Mouse (Mus musculus) midbrain, postnatal 0 days (tissue): ENCODE data around the gene Pde6h. TPM values are rescaled to one million over a fixed set of nuclear protein-coding genes. Genes with fewer than 3 reads are reported as not detected.

Experiments used
- ATAC-seq: fragments of 200-750 bp; cut with Nextera tagmentation; 2 replicates; pipeline ENCODE4 v1.8.0; 2017; ENCODE audit warnings: moderate number of reproducible peaks, mild to moderate bottlenecking, moderate TSS enrichment, moderate library complexity; ENCODE audit not compliant: low FRiP score
- DNase-seq: peaks from one replicate; pipeline ENCODE4 v3.0.0-alpha.2; 2015; ENCODE audit warnings: low spot score
- H3K27ac ChIP-seq: fragments of 300-500 bp; sonication (generic); 2 replicates; pipeline ENCODE4 v1.5.1; 2014; ENCODE audit warnings: low read depth, mild to moderate bottlenecking, low read length, mixed read lengths
- H3K27me3 ChIP-seq: fragments of 300-500 bp; sonication (generic); 2 replicates; pipeline ENCODE4 v1.6.1; 2014; ENCODE audit warnings: low read length, control low read depth, mixed read lengths; ENCODE audit not compliant: insufficient read depth
- H3K36me3 ChIP-seq: fragments of 300-500 bp; sonication (generic); 2 replicates; pipeline ENCODE4 v1.6.1; 2014; ENCODE audit warnings: low read length, control low read depth, mixed read lengths; ENCODE audit not compliant: insufficient read depth
- H3K4me1 ChIP-seq: fragments of 300-500 bp; sonication (generic); 2 replicates; pipeline ENCODE4 v1.6.1; 2014; ENCODE audit warnings: mild to moderate bottlenecking, control low read depth, antibody characterized with exemption, low read length, mixed read lengths; ENCODE audit not compliant: insufficient read depth
- H3K4me2 ChIP-seq: fragments of 300-500 bp; sonication (generic); 2 replicates; pipeline ENCODE4 v1.6.1; 2014; ENCODE audit warnings: low read depth, mild to moderate bottlenecking, low read length, mixed read lengths; ENCODE audit not compliant: poor library complexity, severe bottlenecking
- H3K4me3 ChIP-seq: fragments of 300-500 bp; sonication (generic); 2 replicates; pipeline ENCODE4 v1.5.1; 2014; ENCODE audit warnings: low read depth, mild to moderate bottlenecking, low read length, moderate library complexity
- H3K9ac ChIP-seq: fragments of 300-500 bp; sonication (generic); replicated peaks from 2 replicates; pipeline ENCODE4 v1.6.1; 2014; ENCODE audit warnings: mild to moderate bottlenecking, low read length, moderate library complexity, mixed read lengths; ENCODE audit not compliant: poor library complexity, severe bottlenecking
- H3K9me3 ChIP-seq: fragments of 300-500 bp; sonication (generic); 2 replicates; pipeline ENCODE4 v1.6.1; 2016; ENCODE audit warnings: low read length, control low read depth
- CTCF ChIP-seq: IDR thresholded peaks from 2 replicates; pipeline ENCODE4 v1.5.1; 2016; ENCODE audit warnings: antibody characterized with exemption, mild to moderate bottlenecking
- WGBS: fragments of 180-500 bp; shearing (Covaris S2); extraction: QIAGEN DNeasy Blood & Tissue Kit; methylation state at CpG from one replicate; pipeline ENCODE4 v1.1.7; 2014; 5-methylcytosine and 5-hydroxymethylcytosine counted together
- polyA plus RNA-seq: library from polyadenylated mRNA; unstranded; fragments of >200 nt; fragmentation: Nextera tagmentation; extraction: Ambion mirVana; gene quantifications from 2 replicates; pipeline ENCODE4 v1.2.1, GENCODE M21; 2015
- total RNA-seq: library from RNA; depleted of rRNA; stranded (reverse); fragments of >200 nt; gene quantifications from 2 replicates; pipeline ENCODE4 v1.2.3, GENCODE M21; 2014

Gene Pde6h
- total and polyA plus RNA-seq, 2 experiments from 2014 or later = 0.05 to 0.84 TPM

DNA sequence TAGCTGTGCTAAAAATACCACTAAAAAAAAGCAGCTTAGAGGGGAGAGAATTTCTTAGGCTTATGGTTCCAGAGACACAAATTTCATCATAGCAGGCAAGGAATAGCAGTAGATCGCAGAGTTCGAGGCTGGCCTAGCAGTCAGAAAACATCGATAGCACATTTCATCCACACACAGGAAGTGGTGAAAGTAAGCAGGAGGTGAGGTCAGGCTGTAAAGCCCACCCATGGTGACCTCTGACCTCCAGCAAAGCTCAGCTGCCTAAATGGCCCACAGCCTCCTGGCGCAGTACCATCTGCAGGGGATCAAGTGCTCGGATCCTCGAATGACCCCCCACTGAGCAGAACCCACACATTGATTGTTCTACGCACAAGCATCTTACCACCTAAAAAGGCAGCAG, 59.6 kb downstream of the Pde6h start:
- no peaks in the 10 kb centered on the region for H3K27me3 ChIP-seq
- TF ChIP-seq CTCF = no peak
- no peak for ATAC-seq
- H3K36me3 ChIP-seq = no peaks in the 10 kb centered on the region
- H3K4me1 ChIP-seq = no peaks in the 10 kb centered on the region; the same call in 1 of the 2 replicates
- no peak overlapping the region for H3K27ac ChIP-seq
- H3K9ac ChIP-seq = no peak overlapping the region
- no peak overlapping the region for H3K4me3 ChIP-seq
- WGBS = 61% methylated on average over 7 of the region's 7 CpGs
- peak; percentile 12 for DNase-seq
- no peaks in the 10 kb centered on the region for H3K9me3 ChIP-seq
- no peak overlapping the region for H3K4me2 ChIP-seq

DNA sequence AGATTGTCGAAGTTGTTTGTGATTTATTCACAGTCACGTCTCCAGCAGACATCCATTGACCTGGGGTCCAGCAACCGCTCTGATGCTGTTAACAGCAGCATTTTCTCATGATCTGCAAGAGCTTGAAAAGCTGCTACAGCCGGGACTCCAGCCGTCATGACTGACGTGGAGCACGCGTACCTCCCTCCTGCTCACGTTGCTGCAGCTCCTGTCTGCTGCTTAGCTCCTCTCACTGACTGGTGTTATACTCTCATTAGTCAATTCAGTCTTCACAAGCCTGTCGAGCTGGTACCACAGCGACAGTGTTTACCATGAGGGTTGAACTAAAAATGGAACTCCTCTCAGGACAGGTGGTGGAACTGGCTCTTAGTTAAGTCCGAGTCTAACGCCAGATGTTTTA, 62.4 kb downstream of the Pde6h start:
- 69% methylated on average over 13 of the region's 13 CpGs for WGBS
- no peaks in the 10 kb centered on the region for H3K36me3 ChIP-seq
- TF ChIP-seq CTCF = no peak
- ATAC-seq = no peak
- H3K9ac ChIP-seq = no peak overlapping the region
- DNase-seq = peak; percentile 24
- H3K4me2 ChIP-seq = no peak overlapping the region
- H3K27ac ChIP-seq = 0 out of 2 replicates have a peak overlapping the region, but pooled peaks have one; percentile 2
- no peaks in the 10 kb centered on the region for H3K4me1 ChIP-seq
- no peak overlapping the region for H3K4me3 ChIP-seq
- no peaks in the 10 kb centered on the region for H3K27me3 ChIP-seq
- no peaks in the 10 kb centered on the region for H3K9me3 ChIP-seq

DNA sequence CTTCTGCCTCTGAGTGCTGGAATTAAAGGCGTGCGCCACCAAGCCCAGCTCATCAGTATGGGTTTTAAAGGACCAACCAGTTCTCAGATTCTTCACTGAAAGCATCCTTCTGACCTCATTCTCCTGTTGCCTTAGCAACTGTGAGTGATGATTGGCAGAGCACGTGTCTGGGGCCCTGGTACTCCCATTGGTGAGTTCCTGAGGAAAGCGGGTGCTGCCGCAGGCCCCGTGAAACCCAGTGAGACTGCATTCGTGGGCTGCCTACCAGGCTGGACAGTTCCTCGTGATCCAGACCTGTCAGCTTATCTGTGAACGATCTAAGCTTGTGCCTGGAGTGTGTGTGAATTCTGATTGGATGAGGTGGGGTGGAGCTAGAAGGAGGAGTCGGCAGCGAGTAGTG, 63.1 kb downstream of the Pde6h start:
- ATAC-seq = peak; percentile 73
- Histone ChIP-seq H3K36me3 (no peaks in the 10 kb centered on the region), H3K9ac (no peak overlapping the region), H3K4me1 (no peaks in the 10 kb centered on the region), H3K27ac (no peak overlapping the region), H3K4me3 (no peak overlapping the region), H3K27me3 (no peaks in the 10 kb centered on the region), H3K4me2 (no peak overlapping the region), H3K9me3 (no peaks in the 10 kb centered on the region)
- DNase-seq = peak; percentile 48
- 56% methylated on average over 11 of the region's 11 CpGs for WGBS
- no peak for TF ChIP-seq CTCF

DNA sequence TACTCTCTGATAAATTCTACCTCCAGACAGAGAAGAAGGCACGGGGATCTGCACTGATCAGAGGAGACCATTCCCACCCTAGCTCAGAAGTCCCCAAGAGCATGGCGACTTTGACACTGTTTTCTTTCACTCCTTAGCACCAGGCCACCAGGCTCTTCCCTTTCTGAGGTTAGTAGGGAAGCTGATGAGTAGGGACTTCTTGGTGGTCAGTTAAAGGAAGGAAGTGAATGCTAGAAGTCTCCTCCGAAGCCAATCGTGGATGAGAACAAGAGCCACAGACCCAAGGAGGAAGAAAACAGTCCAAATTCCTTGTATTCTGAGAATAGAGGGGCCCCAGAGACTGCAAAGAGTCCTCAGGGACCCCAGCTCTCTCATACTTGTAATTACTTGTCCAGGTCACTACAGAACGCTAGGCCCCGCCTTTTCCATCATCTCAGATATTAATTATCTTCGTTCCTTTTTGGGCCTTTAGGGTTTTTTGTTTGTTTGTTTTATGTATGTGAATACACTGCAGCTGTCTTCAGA, 65.0 kb downstream of the Pde6h start:
- Histone ChIP-seq H3K4me3 (no peak overlapping the region), H3K4me1 (no peaks in the 10 kb centered on the region), H3K4me2 (no peak overlapping the region), H3K9me3 (no peaks in the 10 kb centered on the region), H3K36me3 (no peaks in the 10 kb centered on the region), H3K27me3 (no peaks in the 10 kb centered on the region), H3K9ac (no peak overlapping the region), H3K27ac (no peak overlapping the region)
- WGBS = 88% methylated on average over 7 of the region's 7 CpGs
- DNase-seq (no peak), ATAC-seq (no peak)
- no peak for TF ChIP-seq CTCF

DNA sequence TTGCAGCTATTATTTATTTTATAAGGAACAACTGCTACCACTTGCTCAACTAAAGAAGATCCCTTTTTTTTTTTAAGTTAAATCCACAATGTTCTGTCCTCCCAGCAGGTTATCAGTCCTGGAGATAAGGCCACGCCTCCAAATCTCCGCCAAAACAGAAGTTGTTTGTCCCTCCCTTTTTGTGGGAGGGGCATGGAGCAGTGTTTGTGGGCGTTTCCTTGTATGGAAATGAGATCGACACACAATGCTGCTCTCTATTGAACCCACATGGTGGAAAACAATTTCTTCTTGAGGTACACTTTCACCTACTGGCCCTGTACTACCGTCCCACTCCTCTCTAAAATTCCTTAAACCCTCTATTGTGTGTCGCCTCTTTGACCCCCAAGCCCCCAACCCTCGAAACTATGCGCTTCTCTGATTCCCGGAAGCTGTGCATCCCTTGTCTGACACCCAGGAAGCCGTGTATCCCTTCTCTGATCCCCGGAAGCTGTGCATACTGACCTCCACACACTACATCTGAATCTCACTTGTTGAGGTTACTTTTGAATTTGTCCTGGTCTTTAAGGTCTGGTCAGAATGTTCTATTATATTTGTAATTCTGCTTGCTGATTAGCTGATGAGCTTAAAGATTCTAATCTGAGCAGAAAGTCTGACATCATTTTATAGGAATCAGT, 66.3 kb downstream of the Pde6h start:
- no peak overlapping the region for H3K4me2 ChIP-seq
- TF ChIP-seq CTCF = no peak
- H3K27ac ChIP-seq = no peak overlapping the region
- H3K4me1 ChIP-seq = no peaks in the 10 kb centered on the region
- no peak overlapping the region for H3K4me3 ChIP-seq
- 38% methylated on average over 11 of the region's 11 CpGs for WGBS
- ATAC-seq (no peak), DNase-seq (peak; percentile 9)
- no peaks in the 10 kb centered on the region for H3K9me3 ChIP-seq
- H3K27me3 ChIP-seq = no peaks in the 10 kb centered on the region
- no peaks in the 10 kb centered on the region for H3K36me3 ChIP-seq
- no peak overlapping the region for H3K9ac ChIP-seq

DNA sequence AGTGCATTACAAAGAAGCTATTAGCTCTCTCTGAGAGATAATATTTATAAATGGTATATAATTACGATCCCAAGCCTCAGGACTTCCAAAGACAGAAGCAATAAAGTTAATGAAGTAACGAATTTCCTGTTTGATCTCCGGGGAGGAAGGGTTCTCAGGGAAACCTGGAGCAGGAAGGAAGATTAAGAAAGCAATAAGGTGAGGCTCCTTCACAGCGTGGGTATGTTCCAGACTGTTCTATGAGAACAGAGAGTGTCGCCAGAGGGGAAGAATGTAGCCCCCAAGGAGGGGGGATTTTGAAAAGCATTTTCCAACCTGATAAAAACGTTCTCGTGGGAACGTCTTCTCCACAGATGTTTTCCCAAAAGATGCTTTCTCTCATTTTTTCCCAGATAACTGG, 66.9 kb downstream of the Pde6h start:
- 48% methylated on average over 8 of the region's 8 CpGs for WGBS
- H3K4me2 ChIP-seq = no peak overlapping the region
- H3K4me1 ChIP-seq = no peaks in the 10 kb centered on the region
- H3K27me3 ChIP-seq = no peaks in the 10 kb centered on the region
- H3K4me3 ChIP-seq = no peak overlapping the region
- no peaks in the 10 kb centered on the region for H3K9me3 ChIP-seq
- DNase-seq = peak; percentile 16
- no peak overlapping the region for H3K27ac ChIP-seq
- H3K36me3 ChIP-seq = no peaks in the 10 kb centered on the region
- no peak for TF ChIP-seq CTCF
- no peak for ATAC-seq
- H3K9ac ChIP-seq = no peak overlapping the region
